Mouse (Mus musculus) ovary, postnatal 10 days (tissue): Measurements from ENCODE around the gene Nat8f7.
"Not testable (repeated sequence)": the region's sequence is repeated elsewhere in the genome, so short reads cannot be mapped to it uniquely, and the experiment has no call there.

Source experiments
- DNase-seq: peaks from one replicate; pipeline ENCODE4 v3.0.0; 2022; ENCODE audit warnings: low spot score

The Nat8f7 gene

DNA sequence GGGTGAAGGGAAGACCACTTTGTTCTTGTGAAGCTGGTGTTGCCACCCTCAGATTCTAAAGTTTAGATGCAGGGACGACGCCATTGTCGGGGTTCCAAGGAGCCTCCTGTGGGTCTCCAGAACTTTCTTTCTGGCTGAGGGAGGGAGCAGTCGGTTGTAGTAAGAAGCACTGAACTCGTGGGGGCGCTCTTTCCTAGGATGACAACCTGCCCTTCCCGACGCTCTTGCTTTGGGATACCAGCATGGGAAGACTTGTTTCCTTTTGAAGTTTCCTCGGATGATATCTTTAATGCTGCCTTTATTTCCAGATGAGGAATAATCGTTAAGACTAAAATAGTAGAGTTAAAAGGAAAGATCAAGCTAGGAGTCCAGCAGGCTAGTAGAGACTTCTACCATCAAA is at the start of gene Nat8f7:
Gene Nat8f7, minus strand, starts transcription at position 101 of the 400 bp plus-strand sequence.
- DNase-seq = not testable (repeated sequence)

DNA sequence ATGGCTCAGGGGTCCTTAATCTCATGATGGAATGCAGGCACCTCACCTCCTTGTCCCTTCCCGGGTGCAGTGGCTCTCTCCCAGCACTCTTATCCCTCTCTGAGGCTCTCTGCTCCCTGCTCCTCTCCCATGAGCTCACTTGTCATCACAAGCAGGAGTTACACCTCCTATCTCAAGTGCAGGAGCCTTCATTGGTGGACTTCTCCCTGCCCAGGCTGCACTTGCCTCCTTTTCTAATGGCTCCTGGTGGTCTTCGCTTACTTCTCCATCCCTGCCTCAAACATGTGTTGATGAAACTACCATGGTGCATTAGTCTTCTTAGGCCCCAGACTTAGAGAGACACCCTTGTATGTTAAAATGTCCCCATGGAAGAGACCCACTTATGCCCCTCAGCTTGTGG is 49.7 kb upstream of the Nat8f7 start:
- not testable (repeated sequence) for DNase-seq

DNA sequence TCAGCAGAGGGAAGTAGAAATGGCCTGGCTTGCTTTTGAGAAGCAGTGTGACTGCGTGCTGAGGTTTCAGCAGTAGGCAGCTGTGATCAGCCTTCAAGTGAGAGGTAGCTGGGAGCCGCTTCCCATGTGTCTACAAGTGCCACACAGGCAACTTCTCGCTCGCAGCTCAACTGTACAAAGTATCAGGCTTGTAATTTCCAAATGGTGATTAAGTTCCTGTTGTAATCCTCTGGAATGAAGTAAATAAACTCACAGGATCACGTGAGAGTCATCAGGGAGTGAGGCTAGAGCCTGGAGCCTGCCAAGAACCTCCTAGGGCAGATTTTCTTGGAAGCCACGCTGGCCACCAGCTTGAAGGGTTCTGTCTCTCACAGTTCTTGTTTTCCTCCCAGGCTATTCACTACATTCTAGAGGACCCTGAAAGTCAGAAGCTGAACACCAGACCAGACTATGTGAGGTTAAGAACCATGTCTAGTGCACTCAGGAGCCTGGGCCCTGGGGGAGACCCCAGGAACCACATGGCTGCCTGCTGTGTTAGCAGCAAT is 42.8 kb upstream of the Nat8f7 start:
- not testable (repeated sequence) for DNase-seq

DNA sequence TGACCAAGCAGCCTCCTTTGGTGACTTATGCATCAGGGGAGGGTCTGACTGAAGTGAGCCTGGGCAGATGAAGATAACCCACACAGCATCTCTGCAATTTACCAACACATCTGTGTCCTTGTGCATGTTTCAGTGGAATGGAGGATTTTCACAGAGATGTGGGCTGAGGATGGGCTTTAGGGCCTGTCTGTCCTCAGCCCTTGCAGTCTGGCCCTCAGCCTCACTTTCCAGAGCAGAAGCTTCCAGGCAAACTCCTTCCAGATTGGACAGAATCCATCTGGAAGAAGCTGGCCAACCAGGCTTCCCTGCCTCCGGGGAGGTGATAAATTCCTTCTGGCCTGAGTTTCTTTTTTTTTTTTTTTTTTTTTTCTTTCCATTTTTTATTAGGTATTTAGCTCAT is 3.4 kb downstream of the Nat8f7 start:
- DNase-seq = not testable (repeated sequence)

DNA sequence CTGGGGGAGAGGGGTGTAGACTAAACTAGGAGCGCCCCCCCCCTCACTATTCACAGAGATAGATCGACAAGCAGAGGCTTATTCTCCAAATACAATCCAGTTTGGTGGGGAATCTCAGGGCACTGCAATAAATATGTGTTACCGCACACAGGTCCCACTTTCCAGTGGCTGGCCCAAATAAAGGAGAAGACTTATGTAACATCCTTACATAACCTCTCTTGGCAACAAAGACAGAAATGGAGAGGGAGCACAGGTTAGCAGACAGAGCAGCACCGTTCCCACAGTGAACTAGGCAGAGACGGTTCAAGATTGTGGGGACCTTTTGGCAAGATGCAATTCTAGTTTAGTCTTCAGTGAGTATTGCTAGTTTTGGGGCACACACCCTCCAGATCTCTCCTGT is 3.8 kb downstream of the Nat8f7 start:
- DNase-seq = not testable (repeated sequence)

DNA sequence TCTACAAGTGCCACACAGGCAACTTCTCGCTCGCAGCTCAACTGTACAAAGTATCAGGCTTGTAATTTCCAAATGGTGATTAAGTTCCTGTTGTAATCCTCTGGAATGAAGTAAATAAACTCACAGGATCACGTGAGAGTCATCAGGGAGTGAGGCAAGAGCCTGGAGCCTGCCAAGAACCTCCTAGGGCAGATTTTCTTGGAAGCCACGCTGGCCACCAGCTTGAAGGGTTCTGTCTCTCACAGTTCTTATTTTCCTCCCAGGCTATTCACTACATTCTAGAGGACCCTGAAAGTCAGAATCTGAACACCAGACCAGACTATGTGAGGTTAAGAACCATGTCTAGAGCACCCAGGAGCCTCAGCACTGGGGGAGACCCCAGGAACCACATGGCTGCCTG is 11.1 kb downstream of the Nat8f7 start:
- not testable (repeated sequence) for DNase-seq
